Mouse (Mus musculus) hindbrain, embryonic 11.5 days (tissue): ENCODE results near the gene Sohlh1. TPM values are rescaled to one million over a fixed set of nuclear protein-coding genes. Genes with fewer than 3 reads are reported as not detected.

Source experiments
- ATAC-seq: fragments of 200-750 bp; cut with Nextera tagmentation; 2 replicates; pipeline ENCODE4 v1.8.0; 2017; ENCODE audit warnings: mild to moderate bottlenecking, moderate TSS enrichment, moderate library complexity; ENCODE audit not compliant: low FRiP score
- DNase-seq: peaks from one replicate; pipeline ENCODE4 v3.0.0-alpha.2; 2015; ENCODE audit warnings: low spot score
- H3K27ac ChIP-seq: fragments of 300-500 bp; sonication (generic); 2 replicates; pipeline ENCODE4 v1.5.1; 2014; ENCODE audit warnings: mild to moderate bottlenecking, low read depth, low read length
- H3K27me3 ChIP-seq: fragments of 300-500 bp; sonication (generic); 2 replicates; pipeline ENCODE4 v1.6.1; 2014; ENCODE audit warnings: mild to moderate bottlenecking, low read length, moderate library complexity, mixed read lengths; ENCODE audit not compliant: control insufficient read depth, insufficient read depth
- H3K36me3 ChIP-seq: fragments of 300-500 bp; sonication (generic); 2 replicates; pipeline ENCODE4 v1.6.1; 2014; ENCODE audit warnings: mild to moderate bottlenecking, low read length, moderate library complexity, mixed read lengths; ENCODE audit not compliant: control insufficient read depth, insufficient read depth
- H3K4me1 ChIP-seq: fragments of 300-500 bp; sonication (generic); replicated peaks from 2 replicates; pipeline ENCODE4 v1.6.1; 2014; ENCODE audit warnings: low read length, mixed read lengths; ENCODE audit not compliant: control insufficient read depth, insufficient read depth
- H3K4me2 ChIP-seq: fragments of 300-500 bp; sonication (generic); replicated peaks from 2 replicates; pipeline ENCODE4 v1.6.1; 2014; ENCODE audit warnings: mild to moderate bottlenecking, low read depth, low read length
- H3K4me3 ChIP-seq: fragments of 300-500 bp; sonication (generic); 2 replicates; pipeline ENCODE4 v1.5.1; 2014; ENCODE audit warnings: low read depth, low read length
- H3K9ac ChIP-seq: fragments of 300-500 bp; sonication (generic); 2 replicates; pipeline ENCODE4 v1.6.1; 2014; ENCODE audit warnings: low read depth, low read length
- H3K9me3 ChIP-seq: fragments of 300-500 bp; sonication (generic); 2 replicates; pipeline ENCODE4 v1.6.1; 2016; ENCODE audit warnings: low read length; ENCODE audit not compliant: control insufficient read depth
- WGBS: fragments of 180-500 bp; shearing (Covaris S2); extraction: QIAGEN DNeasy Blood & Tissue Kit; methylation state at CpG from one replicate; pipeline ENCODE4 v1.1.7; 2014; 5-methylcytosine and 5-hydroxymethylcytosine counted together
- polyA plus RNA-seq: library from polyadenylated mRNA; unstranded; fragments of >200 nt; fragmentation: Nextera tagmentation; extraction: Ambion mirVana; gene quantifications from 2 replicates; pipeline ENCODE4 v1.2.1, GENCODE M21; 2014

The Sohlh1 gene
- polyA plus RNA-seq, 1 experiment from 2014 or later, result not detected

- H3K9me3 ChIP-seq, result no peaks in the 10 kb centered on the region
- no peak overlapping the region for H3K27ac ChIP-seq
- 90% methylated on average over 5 of the region's 5 CpGs for WGBS
- ATAC-seq, result no peak
- no peaks in the 10 kb centered on the region for H3K36me3 ChIP-seq
- no peaks in the 10 kb centered on the region for H3K27me3 ChIP-seq
- H3K4me2 ChIP-seq, result no peak overlapping the region
- H3K4me1 ChIP-seq, result no peaks in the 10 kb centered on the region
- H3K9ac ChIP-seq, result no peak overlapping the region
- no peak for DNase-seq
- H3K4me3 ChIP-seq, result no peak overlapping the region
Observed at GRCm38 (mm10) chr2:25853998-25854397, 7.0 kb upstream of the Sohlh1 start.

GRCm38 (mm10) chr2:25852626-25853025 lies 5.6 kb upstream of the Sohlh1 start:
- Histone ChIP-seq H3K27ac (no peak overlapping the region), H3K4me3 (no peak overlapping the region), H3K4me1 (no peaks in the 10 kb centered on the region), H3K36me3 (no peaks in the 10 kb centered on the region), H3K27me3 (no peaks in the 10 kb centered on the region), H3K9me3 (no peaks in the 10 kb centered on the region), H3K4me2 (no peak overlapping the region), H3K9ac (no peak overlapping the region)
- ATAC-seq (no peak), DNase-seq (no peak)
- 64% methylated on average over 3 of the region's 3 CpGs for WGBS

- Histone ChIP-seq H3K27ac (no peak overlapping the region), H3K9ac (no peak overlapping the region), H3K9me3 (no peaks in the 10 kb centered on the region), H3K36me3 (no peaks in the 10 kb centered on the region), H3K4me3 (no peak overlapping the region), H3K27me3 (no peaks in the 10 kb centered on the region), H3K4me2 (no peak overlapping the region), H3K4me1 (no peaks in the 10 kb centered on the region)
- ATAC-seq, result no peak
- peak; percentile 66 for DNase-seq
- WGBS, result 12% methylated on average over 4 of the region's 4 CpGs
Observed at GRCm38 (mm10) chr2:25850330-25850729, 3.3 kb upstream of the Sohlh1 start.

GRCm38 (mm10) chr2:25846516-25846915 lies 532 bp downstream of the Sohlh1 start:
- Histone ChIP-seq H3K4me3 (no peak overlapping the region), H3K4me2 (no peak overlapping the region), H3K27ac (no peak overlapping the region), H3K27me3 (no peaks in the 10 kb centered on the region), H3K4me1 (no peaks in the 10 kb centered on the region), H3K36me3 (no peaks in the 10 kb centered on the region), H3K9ac (no peak overlapping the region), H3K9me3 (no peaks in the 10 kb centered on the region)
- DNase-seq, result no peak
- 89% methylated on average over 8 of the region's 8 CpGs for WGBS
- ATAC-seq, result no peak

- Histone ChIP-seq H3K9me3 (no peaks in the 10 kb centered on the region), H3K27ac (no peak overlapping the region), H3K4me1 (no peaks in the 10 kb centered on the region), H3K27me3 (no peaks in the 10 kb centered on the region), H3K4me2 (no peak overlapping the region), H3K36me3 (no peaks in the 10 kb centered on the region), H3K4me3 (no peak overlapping the region), H3K9ac (no peak overlapping the region)
- DNase-seq (no peak), ATAC-seq (no peak)
- WGBS, result 95% methylated on average over 3 of the region's 3 CpGs
Observed at GRCm38 (mm10) chr2:25844097-25844496, 3.0 kb downstream of the Sohlh1 start.

- no peak for DNase-seq
Observed at GRCm38 (mm10) chr2:25842758-25843157, 4.3 kb downstream of the Sohlh1 start.

GRCm38 (mm10) chr2:25842161-25842560 lies 4.9 kb downstream of the Sohlh1 start:
- Histone ChIP-seq H3K4me1 (no peaks in the 10 kb centered on the region), H3K36me3 (no peaks in the 10 kb centered on the region), H3K4me3 (no peak overlapping the region), H3K27ac (no peak overlapping the region), H3K9me3 (no peaks in the 10 kb centered on the region), H3K27me3 (no peaks in the 10 kb centered on the region), H3K9ac (no peak overlapping the region), H3K4me2 (no peak overlapping the region)
- no peak for DNase-seq
- ATAC-seq, result no peak
- 70% methylated on average over 4 of the region's 4 CpGs for WGBS

More at GRCm38 (mm10) chr2:25842758-25843157, 4.3 kb downstream of the Sohlh1 start:
- H3K4me3 ChIP-seq, result no peak overlapping the region
- no peaks in the 10 kb centered on the region for H3K36me3 ChIP-seq
- H3K4me1 ChIP-seq, result no peaks in the 10 kb centered on the region
- no peaks in the 10 kb centered on the region for H3K27me3 ChIP-seq
- no peak overlapping the region for H3K27ac ChIP-seq
- no peak overlapping the region for H3K4me2 ChIP-seq
- H3K9ac ChIP-seq, result no peak overlapping the region
- 59% methylated on average over 1 of the region's 1 CpGs for WGBS
- no peaks in the 10 kb centered on the region for H3K9me3 ChIP-seq
- no peak for ATAC-seq

GRCm38 (mm10) chr2:25836291-25836690 lies 10.8 kb downstream of the Sohlh1 start:
- no peak; the same call in 1 of the 2 replicates for ATAC-seq
- peak; percentile 86 for DNase-seq
- no peaks in the 10 kb centered on the region for H3K4me1 ChIP-seq
- no peaks in the 10 kb centered on the region for H3K36me3 ChIP-seq
- H3K4me2 ChIP-seq, result no peak overlapping the region
- no peak overlapping the region for H3K27ac ChIP-seq
- 54% methylated on average over 5 of the region's 5 CpGs for WGBS
- H3K27me3 ChIP-seq, result no peaks in the 10 kb centered on the region
- no peak overlapping the region for H3K4me3 ChIP-seq
- H3K9me3 ChIP-seq, result no peaks in the 10 kb centered on the region
- H3K9ac ChIP-seq, result no peak overlapping the region

- no peaks in the 10 kb centered on the region for H3K27me3 ChIP-seq
- DNase-seq (no peak), ATAC-seq (no peak)
- no peak overlapping the region for H3K4me3 ChIP-seq
- H3K9me3 ChIP-seq, result no peaks in the 10 kb centered on the region
- no peaks in the 10 kb centered on the region for H3K4me1 ChIP-seq
- no peak overlapping the region for H3K4me2 ChIP-seq
- H3K36me3 ChIP-seq, result no peaks in the 10 kb centered on the region
- no peak overlapping the region for H3K9ac ChIP-seq
- no peak overlapping the region for H3K27ac ChIP-seq
- 87% methylated on average over 3 of the region's 3 CpGs for WGBS
Observed at GRCm38 (mm10) chr2:25830786-25831185, 16.3 kb downstream of the Sohlh1 start.
